Mouse (Mus musculus): Measurements from ENCODE around the gene Adgrv1. TPM values are rescaled to one million over a fixed set of nuclear protein-coding genes. Genes with fewer than 3 reads are reported as not detected.

The Adgrv1 gene
- total and polyA plus RNA-seq, 3 experiments: 0.17 to 0.44 (median 0.27) TPM

- H3K36me3 ChIP-seq (replicated peaks in 1 of 2; ENCODE audit: control insufficient read depth in 1 of 2, insufficient read depth in 1 of 2, low read length in 1 of 2): no peaks in the 10 kb centered on the region
- H3K9me3 ChIP-seq (replicated peaks; ENCODE audit: low read length): no peaks in the 10 kb centered on the region
- H3K4me2 ChIP-seq (ENCODE audit: insufficient read depth, low read depth, poor library complexity, severe bottlenecking): no peak overlapping the region
- TF ChIP-seq ETS1 (conservative IDR thresholded peaks at IDR 0.05; ENCODE audit: low read depth, low read length): no peak
- TF ChIP-seq ZC3H11A (IDR thresholded peaks at IDR 0.05; ENCODE audit: low read depth, low read length): no peak
- TF ChIP-seq JUN (IDR thresholded peaks at IDR 0.05; ENCODE audit: insufficient read depth, low read depth, low read length): no peak
- TF ChIP-seq TCF12 (IDR thresholded peaks at IDR 0.05; ENCODE audit: low read depth, low read length): no peak
- TF ChIP-seq NELFE (IDR thresholded peaks at IDR 0.05; ENCODE audit: low read depth, low read length): no peak
- TF ChIP-seq JUND (conservative IDR thresholded peaks at IDR 0.05; ENCODE audit: low read depth, low read length): no peak
- TF ChIP-seq UBTF (IDR thresholded peaks at IDR 0.05; ENCODE audit: low read depth, low read length): no peak
- no peak for TF ChIP-seq ZKSCAN1 (IDR thresholded peaks at IDR 0.05; ENCODE audit: borderline replicate concordance, low read depth, low read length)
- no peak for TF ChIP-seq POLR2AphosphoS2 (IDR thresholded peaks at IDR 0.05; ENCODE audit: low read depth, low read length)
- TF ChIP-seq MAZ (IDR thresholded peaks at IDR 0.05; ENCODE audit: low read depth, low read length): no peak
- no peak for TF ChIP-seq CTCF (conservative IDR thresholded peaks at IDR 0.05 in 1 of 2, IDR thresholded peaks at IDR 0.05 in 1 of 2; ENCODE audit: low read depth in 2 of 2, low read length in 2 of 2)
- TF ChIP-seq TBP (conservative IDR thresholded peaks at IDR 0.05; ENCODE audit: low read depth, low read length): no peak
- no peak for TF ChIP-seq E2F4 (IDR thresholded peaks at IDR 0.05; ENCODE audit: insufficient replicate concordance, low read depth, low read length)
- no peak overlapping the region for H3K4me3 ChIP-seq (replicated peaks in 1 of 3; ENCODE audit: low read depth in 2 of 3, low read length in 2 of 3, poor library complexity in 1 of 3)
- in situ Hi-C loops (cut with MboI; ENCODE audit: low pct_ligation_motif_present, low pct_unique_long_range_greater_than_20kb, low sequenced_read_pairs): no loop called here
- no peak overlapping the region for H3K9ac ChIP-seq (ENCODE audit: insufficient read depth, low read depth)
- no peaks in the 10 kb centered on the region for H3K27me3 ChIP-seq (replicated peaks)
- no peak for DNase-seq (ENCODE audit: extremely low read depth)
- no peak overlapping the region for H3K27ac ChIP-seq (ENCODE audit: insufficient read depth, low read depth)
- dilution Hi-C loops (cut with MboI; ENCODE audit: extremely low pct_ligation_motif_present, extremely low pct_unique_long_range_greater_than_20kb, low sequenced_read_pairs): no loop called here
- no peaks in the 10 kb centered on the region for H3K4me1 ChIP-seq (ENCODE audit: control insufficient read depth in 1 of 2, insufficient read depth in 2 of 2)
- H3K79me2 ChIP-seq (replicated peaks; ENCODE audit: control insufficient read depth, extremely low read depth, insufficient read depth, poor library complexity, severe bottlenecking): no peaks in the 10 kb centered on the region
These were observed 421.5 kb downstream of the Adgrv1 start for GRCm38 (mm10) chr13:81211436-81211835.

DNA sequence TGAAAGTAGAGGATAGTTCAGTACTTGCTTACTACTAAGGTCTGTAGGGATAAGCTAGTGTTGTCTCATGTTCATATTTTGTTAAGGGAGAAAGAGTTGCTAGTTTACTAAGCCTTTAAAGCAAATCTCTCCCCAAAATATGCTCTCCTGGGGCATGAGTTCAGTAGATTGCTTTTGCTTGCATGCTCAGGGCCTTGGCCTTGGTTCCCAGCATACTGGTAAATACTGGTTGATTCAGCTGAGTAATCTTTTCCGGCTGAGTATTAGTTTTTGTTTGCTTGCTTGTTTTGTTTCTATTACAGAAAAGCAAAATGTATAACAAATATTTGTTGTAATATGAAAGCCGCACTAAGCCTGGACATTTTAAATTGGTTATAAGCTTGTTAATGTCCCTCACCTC lies 422.4 kb downstream of the Adgrv1 start:
- no peaks in the 10 kb centered on the region for H3K27me3 ChIP-seq (replicated peaks)
- no peaks in the 10 kb centered on the region for H3K4me1 ChIP-seq (ENCODE audit: control insufficient read depth in 1 of 2, insufficient read depth in 2 of 2)
- dilution Hi-C loops (cut with MboI; ENCODE audit: extremely low pct_ligation_motif_present, extremely low pct_unique_long_range_greater_than_20kb, low sequenced_read_pairs): no loop called here
- no peak overlapping the region for H3K9ac ChIP-seq (ENCODE audit: insufficient read depth, low read depth)
- no peaks in the 10 kb centered on the region for H3K36me3 ChIP-seq (replicated peaks in 1 of 2; ENCODE audit: control insufficient read depth in 1 of 2, insufficient read depth in 1 of 2, low read length in 1 of 2)
- no peak overlapping the region for H3K4me2 ChIP-seq (ENCODE audit: insufficient read depth, low read depth, poor library complexity, severe bottlenecking)
- no peaks in the 10 kb centered on the region for H3K79me2 ChIP-seq (replicated peaks; ENCODE audit: control insufficient read depth, extremely low read depth, insufficient read depth, poor library complexity, severe bottlenecking)
- no peak for DNase-seq (ENCODE audit: extremely low read depth)
- no peaks in the 10 kb centered on the region for H3K9me3 ChIP-seq (replicated peaks; ENCODE audit: low read length)
- no peak overlapping the region for H3K4me3 ChIP-seq (replicated peaks in 1 of 3; ENCODE audit: low read depth in 2 of 3, low read length in 2 of 3, poor library complexity in 1 of 3)
- H3K27ac ChIP-seq (ENCODE audit: insufficient read depth, low read depth): no peak overlapping the region
- in situ Hi-C loops (cut with MboI; ENCODE audit: low pct_ligation_motif_present, low pct_unique_long_range_greater_than_20kb, low sequenced_read_pairs): no loop called here
- TF ChIP-seq SIN3A (IDR thresholded peaks at IDR 0.05; ENCODE audit: low read length) (no peak), NELFE (IDR thresholded peaks at IDR 0.05; ENCODE audit: low read depth, low read length) (no peak), MAFK (IDR thresholded peaks at IDR 0.05; ENCODE audit: insufficient replicate concordance, low read length) (no peak), IRF4 (IDR thresholded peaks at IDR 0.05; ENCODE audit: low read depth, low read length) (no peak), TBP (conservative IDR thresholded peaks at IDR 0.05; ENCODE audit: low read depth, low read length) (no peak), ZNF384 (IDR thresholded peaks at IDR 0.05; ENCODE audit: low read depth, low read length) (no peak), TCF12 (IDR thresholded peaks at IDR 0.05; ENCODE audit: low read depth, low read length) (no peak), POLR2A (IDR thresholded peaks at IDR 0.05; ENCODE audit: low read depth, low read length) (no peak), ZMIZ1 (IDR thresholded peaks at IDR 0.05; ENCODE audit: low read depth, low read length) (no peak), SMC3 (IDR thresholded peaks at IDR 0.05; ENCODE audit: low read depth, low read length) (no peak), PAX5 (IDR thresholded peaks at IDR 0.05; ENCODE audit: low read length) (no peak), JUN (IDR thresholded peaks at IDR 0.05; ENCODE audit: insufficient read depth, low read depth, low read length) (no peak), RCOR1 (conservative IDR thresholded peaks at IDR 0.05; ENCODE audit: low read depth, low read length) (no peak), MAZ (IDR thresholded peaks at IDR 0.05; ENCODE audit: low read depth, low read length) (no peak)

Data from CH12.LX (cell line).